Mouse (Mus musculus) heart, adult 2 months (tissue): ENCODE results near the gene Ddr2.

Source experiments
- CTCF ChIP-seq: fragments of 200-600 bp; IDR thresholded peaks from 2 replicates; pipeline ENCODE4 v1.8.1; 2022; ENCODE audit warnings: antibody characterized with exemption, mild to moderate bottlenecking, moderate library complexity
- EP300 ChIP-seq: fragments of 200-500 bp; IDR thresholded peaks from 2 replicates; pipeline ENCODE4 v1.6.1; 2011; ENCODE audit warnings: low read depth, low read length, control low read depth; ENCODE audit not compliant: insufficient read depth
- POLR2A ChIP-seq: fragments of 200-500 bp; IDR thresholded peaks from 2 replicates; pipeline ENCODE4 v1.6.1; 2011; ENCODE audit warnings: mild to moderate bottlenecking, low read depth, low read length, control low read depth; ENCODE audit not compliant: insufficient read depth

DNA sequence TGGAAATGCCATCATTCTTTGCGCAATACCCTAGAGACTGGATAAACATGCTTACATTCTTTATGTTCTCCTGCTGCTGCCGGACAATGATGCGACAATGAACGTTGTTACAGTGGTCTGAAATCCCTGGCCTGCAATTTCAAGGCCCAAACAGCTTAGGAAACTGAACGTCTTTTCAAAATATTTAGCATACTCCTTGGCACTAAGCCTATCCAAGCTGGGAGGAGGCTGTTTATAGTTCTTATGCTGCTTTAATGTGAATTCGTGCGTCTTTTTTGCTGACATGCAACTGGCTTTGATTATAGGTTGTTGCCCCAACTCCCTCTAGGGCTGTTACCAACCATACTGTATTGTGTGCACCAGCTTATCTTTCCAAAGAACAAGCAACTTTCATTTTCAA, 161.7 kb downstream of the Ddr2 start:
- TF ChIP-seq CTCF (no peak), POLR2A (no peak), EP300 (no peak)
